Mouse (Mus musculus) ES-E14 (cell line): ENCODE data around the gene Spp2.

Source experiments
- CHD2 ChIP-seq: IDR thresholded peaks from 2 replicates; pipeline ENCODE4 v1.6.1; 2014; ENCODE audit warnings: mild to moderate bottlenecking, low read depth, low read length, inconsistent platforms
- MAFK ChIP-seq: IDR thresholded peaks from 2 replicates; pipeline ENCODE4 v1.6.1; 2014; ENCODE audit warnings: mild to moderate bottlenecking, low read depth, low read length, inconsistent platforms; ENCODE audit not compliant: insufficient read depth
- ZC3H11A ChIP-seq: IDR thresholded peaks from 2 replicates; pipeline ENCODE4 v1.6.1; 2012; ENCODE audit warnings: low read depth, mild to moderate bottlenecking, inconsistent platforms, low read length, borderline replicate concordance

DNA sequence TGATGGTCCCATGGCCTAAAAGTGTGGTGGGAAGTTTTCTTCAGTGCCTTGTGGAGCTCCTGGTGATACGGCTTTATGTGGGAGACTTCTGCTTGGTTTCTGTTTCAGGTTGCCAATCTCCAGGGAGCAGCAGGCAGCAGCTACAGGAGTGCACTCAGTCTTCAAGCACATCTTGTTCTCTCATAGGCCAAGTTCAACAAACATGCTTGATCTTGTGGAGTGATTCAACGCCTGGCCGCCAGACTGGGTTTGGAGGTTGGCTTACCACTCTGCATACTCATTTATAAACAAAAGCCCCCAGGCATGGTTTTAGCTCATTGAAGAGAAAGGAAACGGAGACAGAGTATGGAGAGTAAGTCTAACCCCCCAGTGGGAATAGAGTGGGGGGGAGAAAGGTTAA lies 36.6 kb downstream of the Spp2 start:
- TF ChIP-seq ZC3H11A = no peak
- TF ChIP-seq CHD2 = no peak
- TF ChIP-seq MAFK = no peak
